Mouse (Mus musculus): ENCODE measurements around the gene Tacc3. TPM values are rescaled to one million over a fixed set of nuclear protein-coding genes. Genes with fewer than 3 reads are reported as not detected.

Gene Tacc3
- polyA plus RNA-seq, 1 experiment from 2014 or later, result 227 TPM

- Histone ChIP-seq H3K4me1 (peaks cover 15% of the 10 kb centered on the region), H3K27ac (no peak overlapping the region), H3K9ac (no peak overlapping the region), H3K9me3 (no peaks in the 10 kb centered on the region), H3K4me3 (no peak overlapping the region), H3K36me3 (peaks cover 7% of the 10 kb centered on the region; the same call in 1 of the 2 replicates), H3K27me3 (no peaks in the 10 kb centered on the region), H3K4me2 (no peak overlapping the region)
- no peak for ATAC-seq (ENCODE audit: borderline replicate concordance, extremely low read depth, low FRiP score, low TSS enrichment)
- WGBS, result 86% methylated on average over 1 of the region's 1 CpGs
Measured at GRCm38 (mm10) chr5:33632526-33632925, 25.4 kb upstream of the Tacc3 start.

GRCm38 (mm10) chr5:33635361-33635760 is 22.6 kb upstream of the Tacc3 start:
- 92% methylated on average over 3 of the region's 3 CpGs for WGBS
- H3K27me3 ChIP-seq, result no peaks in the 10 kb centered on the region
- no peaks in the 10 kb centered on the region for H3K9me3 ChIP-seq
- H3K4me2 ChIP-seq, result no peak overlapping the region
- H3K4me3 ChIP-seq, result no peak overlapping the region
- no peak overlapping the region for H3K27ac ChIP-seq
- peaks cover 3% of the 10 kb centered on the region for H3K4me1 ChIP-seq
- no peak overlapping the region for H3K9ac ChIP-seq
- no peak for ATAC-seq (ENCODE audit: borderline replicate concordance, extremely low read depth, low FRiP score, low TSS enrichment)
- peaks cover 27% of the 10 kb centered on the region; the same call in 1 of the 2 replicates for H3K36me3 ChIP-seq

GRCm38 (mm10) chr5:33637606-33638350 is 20.1 kb upstream of the Tacc3 start:
- Histone ChIP-seq H3K9me3 (no peaks in the 10 kb centered on the region), H3K4me2 (no peak overlapping the region), H3K4me3 (no peak overlapping the region), H3K27ac (no peak overlapping the region), H3K27me3 (no peaks in the 10 kb centered on the region), H3K4me1 (no peaks in the 10 kb centered on the region), H3K9ac (no peak overlapping the region), H3K36me3 (peaks cover 48% of the 10 kb centered on the region)
- WGBS, result 73% methylated on average over 3 of the region's 3 CpGs
- ATAC-seq (ENCODE audit: borderline replicate concordance, extremely low read depth, low FRiP score, low TSS enrichment), result no peak

- WGBS, result 50% methylated on average over 4 of the region's 4 CpGs
- Histone ChIP-seq H3K4me1 (no peaks in the 10 kb centered on the region), H3K9ac (no peak overlapping the region), H3K27ac (0 out of 2 replicates have a peak overlapping the region, but pooled peaks have one; percentile 21), H3K4me2 (no peak overlapping the region), H3K9me3 (no peaks in the 10 kb centered on the region), H3K27me3 (no peaks in the 10 kb centered on the region), H3K36me3 (peaks cover 59% of the 10 kb centered on the region), H3K4me3 (no peak overlapping the region)
- ATAC-seq (ENCODE audit: borderline replicate concordance, extremely low read depth, low FRiP score, low TSS enrichment), result no peak
Measured at GRCm38 (mm10) chr5:33638826-33639225, 19.1 kb upstream of the Tacc3 start.

- Histone ChIP-seq H3K9me3 (no peaks in the 10 kb centered on the region), H3K4me3 (no peak overlapping the region), H3K4me2 (no peak overlapping the region), H3K9ac (no peak overlapping the region), H3K36me3 (peaks cover 74% of the 10 kb centered on the region), H3K4me1 (no peaks in the 10 kb centered on the region), H3K27ac (no peak overlapping the region), H3K27me3 (no peaks in the 10 kb centered on the region)
- no peak for ATAC-seq (ENCODE audit: borderline replicate concordance, extremely low read depth, low FRiP score, low TSS enrichment)
- WGBS, result 34% methylated on average over 3 of the region's 3 CpGs
Measured at GRCm38 (mm10) chr5:33640652-33641051, 17.3 kb upstream of the Tacc3 start.

- Histone ChIP-seq H3K4me2 (peak overlapping the region; percentile 57), H3K36me3 (peaks cover 61% of the 10 kb centered on the region), H3K9me3 (no peaks in the 10 kb centered on the region), H3K27ac (peak overlapping the region; percentile 96; the same call in 1 of the 2 replicates), H3K9ac (peak overlapping the region; percentile 88), H3K4me3 (peak overlapping the region; percentile 90), H3K4me1 (peaks cover 27% of the 10 kb centered on the region), H3K27me3 (no peaks in the 10 kb centered on the region)
- no peak for ATAC-seq (ENCODE audit: borderline replicate concordance, extremely low read depth, low FRiP score, low TSS enrichment)
- WGBS, result 2% methylated on average over 2 of the region's 2 CpGs
Measured at GRCm38 (mm10) chr5:33651017-33651416, 6.9 kb upstream of the Tacc3 start.

GRCm38 (mm10) chr5:33651541-33651920 is 6.4 kb upstream of the Tacc3 start:
- H3K9me3 ChIP-seq, result no peaks in the 10 kb centered on the region
- peak overlapping the region; percentile 96 for H3K27ac ChIP-seq
- no peaks in the 10 kb centered on the region for H3K27me3 ChIP-seq
- WGBS, result 2% methylated on average over 11 of the region's 11 CpGs
- peak overlapping the region; percentile 88 for H3K9ac ChIP-seq
- H3K4me3 ChIP-seq, result peak overlapping the region; percentile 90
- H3K36me3 ChIP-seq, result peaks cover 56% of the 10 kb centered on the region
- ATAC-seq (ENCODE audit: borderline replicate concordance, extremely low read depth, low FRiP score, low TSS enrichment), result no peak; the same call in 1 of the 2 replicates
- peaks cover 32% of the 10 kb centered on the region for H3K4me1 ChIP-seq
- peak overlapping the region; percentile 57 for H3K4me2 ChIP-seq

GRCm38 (mm10) chr5:33651921-33652782 is 5.8 kb upstream of the Tacc3 start, which contains the start of gene Slbp:
Gene Slbp (minus strand): TSS chr5:33652574.
- H3K4me2 ChIP-seq, result peak within 1 kb of the TSS; percentile 57
- H3K4me1 ChIP-seq, result peaks cover 38% of the 10 kb centered on the region
- no peaks in the 10 kb centered on the region for H3K27me3 ChIP-seq
- ATAC-seq (ENCODE audit: borderline replicate concordance, extremely low read depth, low FRiP score, low TSS enrichment), result peak; percentile 96
- under 1% methylated on average over 82 of the region's 82 CpGs for WGBS
- H3K9me3 ChIP-seq, result no peaks in the 10 kb centered on the region
- H3K27ac ChIP-seq, result peak within 1 kb of the TSS; percentile 96
- peak within 1 kb of the TSS; percentile 90 for H3K4me3 ChIP-seq
- peak within 1 kb of the TSS; percentile 88 for H3K9ac ChIP-seq
- H3K36me3 ChIP-seq, result peaks cover 50% of the 10 kb centered on the region

GRCm38 (mm10) chr5:33652783-33653173 is 5.2 kb upstream of the Tacc3 start:
- H3K27ac ChIP-seq, result peak overlapping the region; percentile 86
- H3K9ac ChIP-seq, result peak overlapping the region; percentile 49; the same call in 1 of the 2 replicates
- 2% methylated on average over 9 of the region's 9 CpGs for WGBS
- peaks cover 38% of the 10 kb centered on the region for H3K4me1 ChIP-seq
- ATAC-seq (ENCODE audit: borderline replicate concordance, extremely low read depth, low FRiP score, low TSS enrichment), result no peak; the same call in 1 of the 2 replicates
- peak overlapping the region; percentile 90 for H3K4me3 ChIP-seq
- peaks cover 44% of the 10 kb centered on the region for H3K36me3 ChIP-seq
- H3K27me3 ChIP-seq, result no peaks in the 10 kb centered on the region
- H3K4me2 ChIP-seq, result peak overlapping the region; percentile 57
- no peaks in the 10 kb centered on the region for H3K9me3 ChIP-seq

- ATAC-seq (ENCODE audit: borderline replicate concordance, extremely low read depth, low FRiP score, low TSS enrichment), result no peak
- no peak overlapping the region for H3K27ac ChIP-seq
- H3K36me3 ChIP-seq, result peaks cover 30% of the 10 kb centered on the region
- H3K27me3 ChIP-seq, result no peaks in the 10 kb centered on the region
- H3K4me2 ChIP-seq, result no peak overlapping the region
- no peak overlapping the region for H3K9ac ChIP-seq
- no peaks in the 10 kb centered on the region for H3K9me3 ChIP-seq
- no peak overlapping the region for H3K4me3 ChIP-seq
- peaks cover 39% of the 10 kb centered on the region for H3K4me1 ChIP-seq
- 90% methylated on average over 13 of the region's 13 CpGs for WGBS
Measured at GRCm38 (mm10) chr5:33654424-33654823, 3.5 kb upstream of the Tacc3 start.

GRCm38 (mm10) chr5:33655251-33655840 is 2.6 kb upstream of the Tacc3 start:
- Histone ChIP-seq H3K4me1 (peaks cover 39% of the 10 kb centered on the region), H3K4me2 (no peak overlapping the region), H3K36me3 (peaks cover 24% of the 10 kb centered on the region), H3K9ac (no peak overlapping the region), H3K9me3 (no peaks in the 10 kb centered on the region), H3K4me3 (no peak overlapping the region), H3K27ac (no peak overlapping the region), H3K27me3 (no peaks in the 10 kb centered on the region)
- WGBS, result 91% methylated on average over 10 of the region's 10 CpGs
- ATAC-seq (ENCODE audit: borderline replicate concordance, extremely low read depth, low FRiP score, low TSS enrichment), result no peak
